13 mouse cellular contexts compared by ENCODE assay signal in genomic region chr16:11691487-11692200, GRCm38 (mm10).
A peak's percentile ranks its signal among the peaks of the same experiment; 100 is the strongest.
DNase-seq lines count a peak whose midpoint lies in the region; ATAC-seq and TF ChIP-seq lines count a peak whose summit lies in the region.
"Had no signal": no experiment of that assay in that cellular context is flagged by ENCODE, and none has a peak within 500 bp of the region (broad histone marks: within the 10 kb centered on the region; RNA-seq: fewer than 3 reads in every experiment).

No protein-coding gene starts in this region.

- no peaks in the 10 kb centered on the region for H3K9me3 ChIP-seq in intestine, postnatal 0 days (ENCODE audit: control insufficient read depth)

- H3K27me3 ChIP-seq in intestine, postnatal 0 days (replicated peaks; ENCODE audit: control insufficient read depth, insufficient read depth, low read length), result no peaks in the 10 kb centered on the region
- H3K27me3 ChIP-seq: Patski had no signal

- H3K9ac ChIP-seq in intestine, postnatal 0 days (ENCODE audit: low read depth, low read length), result no peak overlapping the region

- H3K4me3 ChIP-seq in intestine, postnatal 0 days (ENCODE audit: low read depth, low read length), result no peak overlapping the region
- H3K4me3 ChIP-seq: heart, adult 2 months had no signal

- peak; percentile 9 for DNase-seq in embryo, embryonic 10.5 days (ENCODE audit: low spot score)
- DNase-seq in embryo, embryonic 9.5 days (ENCODE audit: extremely low spot score), result no peak
- DNase-seq in layer of hippocampus, adult 8-10 months (ENCODE audit: low spot score in 2 of 2), result peak; percentile 53 to 61
- DNase-seq in layer of hippocampus, postnatal 10 days (ENCODE audit: low spot score in 2 of 2), result no peak
- DNase-seq in brain, embryonic 14.5 days (ENCODE audit: low read depth), result no peak
- no peak for DNase-seq in ovary, postnatal 36 days (ENCODE audit: low spot score)
- DNase-seq in lung, adult 18-20 months, result no peak
- DNase-seq: adrenal gland, postnatal 25 days; heart, adult 2 months; kidney, adult 11 months; lung, adult 2 months had no signal

- no peak overlapping the region for H3K4me2 ChIP-seq in intestine, postnatal 0 days (replicated peaks; ENCODE audit: low read depth)

- peak; percentile 1; the same call in 1 of the 2 replicates for TF ChIP-seq CTCF in brain, embryonic 14.5 days (IDR thresholded peaks at IDR 0.05; ENCODE audit: borderline replicate concordance, extremely low read depth, insufficient read depth, insufficient read length)
- peak; percentile 52 for TF ChIP-seq CTCF in intestine, postnatal 0 days (IDR thresholded peaks at IDR 0.05; ENCODE audit: low read depth)

- H3K4me1 ChIP-seq in intestine, postnatal 0 days (replicated peaks; ENCODE audit: control insufficient read depth, insufficient read depth, low read length), result no peaks in the 10 kb centered on the region

- no peak for ATAC-seq in intestine, postnatal 0 days
- ATAC-seq: Patski had no signal

- TF ChIP-seq POLR2A in brain, embryonic 14.5 days (IDR thresholded peaks at IDR 0.05; ENCODE audit: borderline replicate concordance, extremely low read depth, insufficient read depth, insufficient read length, poor library complexity, severe bottlenecking), result no peak

- H3K27ac ChIP-seq in intestine, postnatal 0 days (ENCODE audit: low read depth, low read length), result no peak overlapping the region
- H3K27ac ChIP-seq: heart, adult 2 months had no signal

- H3K36me3 ChIP-seq in intestine, postnatal 0 days (ENCODE audit: control insufficient read depth, insufficient read depth), result no peaks in the 10 kb centered on the region

- WGBS in intestine, postnatal 0 days, result 60% methylated on average over 9 of the region's 9 CpGs

Comparison
In these comparisons a context has a peak if more than half of its experiments do, and no peak if none do; other contexts are left out.
1. DNase-seq: peak in embryo, embryonic 10.5 days (single experiment) and layer of hippocampus, adult 8-10 months (2 of 2); none in embryo, embryonic 9.5 days (single experiment), layer of hippocampus, postnatal 10 days (0 of 2), brain, embryonic 14.5 days (single experiment), ovary, postnatal 36 days (single experiment) and lung, adult 18-20 months (0 of 2).